Mouse (Mus musculus) forebrain, postnatal 0 days (tissue): ENCODE measurements around the gene Clstn2. TPM values are rescaled to one million over a fixed set of nuclear protein-coding genes. Genes with fewer than 3 reads are reported as not detected.

Experiments
- ATAC-seq: fragments of 200-750 bp; cut with Nextera tagmentation; 2 replicates; pipeline ENCODE4 v1.8.0; 2017; ENCODE audit warnings: mild to moderate bottlenecking, moderate library complexity
- DNase-seq: peaks from one replicate; pipeline ENCODE4 v3.0.0-alpha.2; 2015
- H3K27ac ChIP-seq: fragments of 300-500 bp; sonication (generic); 2 replicates; pipeline ENCODE4 v1.5.1; 2014; ENCODE audit warnings: low read depth, mild to moderate bottlenecking, antibody characterized with exemption, low read length, moderate library complexity, mixed read lengths
- H3K27me3 ChIP-seq: fragments of 300-500 bp; sonication (generic); 2 replicates; pipeline ENCODE4 v1.6.1; 2014; ENCODE audit warnings: mild to moderate bottlenecking, low read length, mixed read lengths; ENCODE audit not compliant: insufficient read depth
- H3K36me3 ChIP-seq: fragments of 300-500 bp; sonication (generic); 2 replicates; pipeline ENCODE4 v1.6.1; 2014; ENCODE audit warnings: mild to moderate bottlenecking, moderate library complexity; ENCODE audit not compliant: insufficient read depth
- H3K4me1 ChIP-seq: fragments of 300-500 bp; sonication (generic); 2 replicates; pipeline ENCODE4 v1.6.1; 2014; ENCODE audit warnings: antibody characterized with exemption; ENCODE audit not compliant: insufficient read depth
- H3K4me2 ChIP-seq: fragments of 300-500 bp; sonication (generic); 2 replicates; pipeline ENCODE4 v1.6.1; 2014; ENCODE audit warnings: low read depth, mild to moderate bottlenecking, moderate library complexity
- H3K4me3 ChIP-seq: fragments of 300-500 bp; sonication (generic); 2 replicates; pipeline ENCODE4 v1.5.1; 2014; ENCODE audit warnings: low read depth, low read length, mixed read lengths
- H3K9ac ChIP-seq: fragments of 300-500 bp; sonication (generic); 2 replicates; pipeline ENCODE4 v1.6.1; 2014; ENCODE audit warnings: mild to moderate bottlenecking
- H3K9me3 ChIP-seq: fragments of 300-500 bp; sonication (generic); 2 replicates; pipeline ENCODE4 v1.6.1; 2016; ENCODE audit warnings: low read length
- CTCF ChIP-seq: sonication (generic); IDR thresholded peaks from 2 replicates; pipeline ENCODE4 v1.5.1; 2016; ENCODE audit warnings: antibody characterized with exemption, control low read depth, low read depth
- WGBS: fragments of 180-500 bp; shearing (Covaris S2); extraction: QIAGEN DNeasy Blood & Tissue Kit; methylation state at CpG from one replicate; pipeline ENCODE4 v1.1.7; 2014; 5-methylcytosine and 5-hydroxymethylcytosine counted together
- polyA plus RNA-seq: library from polyadenylated mRNA; unstranded; fragments of >200 nt; fragmentation: Nextera tagmentation; extraction: Ambion mirVana; gene quantifications from 2 replicates; pipeline ENCODE4 v1.2.1, GENCODE M21; 2015
- total RNA-seq: library from RNA; depleted of rRNA; stranded (reverse); fragments of >200 nt; gene quantifications from 2 replicates; pipeline ENCODE4 v1.2.3, GENCODE M21; 2014

Clstn2 gene
- total and polyA plus RNA-seq, 2 experiments from 2014 or later = 13.0 to 58.7 TPM

- no peak for ATAC-seq
- Histone ChIP-seq H3K36me3 (no peaks in the 10 kb centered on the region), H3K27ac (no peak overlapping the region), H3K4me3 (peak overlapping the region; percentile 75), H3K4me1 (peaks cover 4% of the 10 kb centered on the region; the same call in 1 of the 2 replicates), H3K9me3 (no peaks in the 10 kb centered on the region), H3K9ac (no peak overlapping the region), H3K4me2 (peak overlapping the region; percentile 79), H3K27me3 (peaks cover 5% of the 10 kb centered on the region; the same call in 1 of the 2 replicates)
- WGBS = 9% methylated on average over 2 of the region's 2 CpGs
- DNase-seq = peak; percentile 64
- peak; percentile 71 for TF ChIP-seq CTCF
These were observed 2.3 kb downstream of the Clstn2 start for GRCm38 (mm10) chr9:98030715-98031114.

- H3K36me3 ChIP-seq = no peaks in the 10 kb centered on the region
- H3K4me2 ChIP-seq = no peak overlapping the region
- no peak for TF ChIP-seq CTCF
- no peak for DNase-seq
- peaks cover 4% of the 10 kb centered on the region; the same call in 1 of the 2 replicates for H3K4me1 ChIP-seq
- WGBS = 76% methylated on average over 3 of the region's 3 CpGs
- H3K9ac ChIP-seq = no peak overlapping the region
- no peak overlapping the region for H3K4me3 ChIP-seq
- H3K27me3 ChIP-seq = no peaks in the 10 kb centered on the region
- no peaks in the 10 kb centered on the region for H3K9me3 ChIP-seq
- H3K27ac ChIP-seq = no peak overlapping the region
- no peak for ATAC-seq
These were observed 7.4 kb downstream of the Clstn2 start for GRCm38 (mm10) chr9:98025548-98025947.

GRCm38 (mm10) chr9:98023069-98023468 is 9.9 kb downstream of the Clstn2 start:
- Histone ChIP-seq H3K27ac (no peak overlapping the region), H3K9me3 (no peaks in the 10 kb centered on the region), H3K4me2 (no peak overlapping the region), H3K9ac (no peak overlapping the region), H3K27me3 (no peaks in the 10 kb centered on the region), H3K4me1 (no peaks in the 10 kb centered on the region), H3K36me3 (no peaks in the 10 kb centered on the region), H3K4me3 (no peak overlapping the region)
- no peak for ATAC-seq
- DNase-seq = no peak
- no peak for TF ChIP-seq CTCF
- 60% methylated on average over 11 of the region's 11 CpGs for WGBS

- Histone ChIP-seq H3K4me1 (no peaks in the 10 kb centered on the region), H3K4me2 (no peak overlapping the region), H3K27me3 (no peaks in the 10 kb centered on the region), H3K9ac (no peak overlapping the region), H3K4me3 (no peak overlapping the region), H3K27ac (no peak overlapping the region), H3K9me3 (no peaks in the 10 kb centered on the region), H3K36me3 (no peaks in the 10 kb centered on the region)
- ATAC-seq (no peak), DNase-seq (no peak)
- 74% methylated on average over 2 of the region's 2 CpGs for WGBS
- TF ChIP-seq CTCF = no peak
These were observed 13.1 kb downstream of the Clstn2 start for GRCm38 (mm10) chr9:98019876-98020275.

GRCm38 (mm10) chr9:98018687-98019086 is 14.3 kb downstream of the Clstn2 start:
- Histone ChIP-seq H3K27me3 (no peaks in the 10 kb centered on the region), H3K4me3 (no peak overlapping the region), H3K4me1 (no peaks in the 10 kb centered on the region), H3K9me3 (no peaks in the 10 kb centered on the region), H3K27ac (no peak overlapping the region), H3K9ac (no peak overlapping the region), H3K36me3 (no peaks in the 10 kb centered on the region), H3K4me2 (no peak overlapping the region)
- WGBS = 80% methylated on average over 5 of the region's 5 CpGs
- DNase-seq = no peak
- ATAC-seq = 0 out of 2 replicates have a peak, but pooled peaks have one; percentile 12
- no peak for TF ChIP-seq CTCF

GRCm38 (mm10) chr9:98016576-98016975 is 16.4 kb downstream of the Clstn2 start:
- H3K36me3 ChIP-seq = no peaks in the 10 kb centered on the region
- no peak overlapping the region for H3K9ac ChIP-seq
- peak; percentile 50 for TF ChIP-seq CTCF
- DNase-seq (no peak), ATAC-seq (peak; percentile 32; the same call in 1 of the 2 replicates)
- no peaks in the 10 kb centered on the region for H3K4me1 ChIP-seq
- H3K4me2 ChIP-seq = no peak overlapping the region
- H3K9me3 ChIP-seq = no peaks in the 10 kb centered on the region
- no peaks in the 10 kb centered on the region for H3K27me3 ChIP-seq
- H3K27ac ChIP-seq = peak overlapping the region; percentile 35; the same call in 1 of the 2 replicates
- 49% methylated on average over 5 of the region's 5 CpGs for WGBS
- no peak overlapping the region for H3K4me3 ChIP-seq

GRCm38 (mm10) chr9:97996349-97996748 is 36.6 kb downstream of the Clstn2 start:
- Histone ChIP-seq H3K27me3 (no peaks in the 10 kb centered on the region), H3K4me2 (no peak overlapping the region), H3K4me3 (no peak overlapping the region), H3K36me3 (no peaks in the 10 kb centered on the region), H3K9me3 (no peaks in the 10 kb centered on the region), H3K4me1 (peaks cover 4% of the 10 kb centered on the region; the same call in 1 of the 2 replicates), H3K9ac (no peak overlapping the region), H3K27ac (no peak overlapping the region)
- ATAC-seq = no peak
- WGBS = 40% methylated on average over 5 of the region's 5 CpGs
- no peak for TF ChIP-seq CTCF
- DNase-seq = peak; percentile 35
